Mouse (Mus musculus) thymus, adult 2 months (tissue): Measurements from ENCODE around the gene Gm2016.
"Not testable (repeated sequence)": the region's sequence is repeated elsewhere in the genome, so short reads cannot be mapped to it uniquely, and the experiment has no call there.

ENCODE experiments used
- CTCF ChIP-seq: fragments of 200-500 bp; IDR thresholded peaks from 2 replicates; pipeline ENCODE4 v1.5.1; 2012; ENCODE audit warnings: mild to moderate bottlenecking, control low read depth, low read length, moderate library complexity, borderline replicate concordance; ENCODE audit not compliant: control insufficient read depth, poor library complexity, insufficient read depth; ENCODE audit errors: extremely low read depth
- POLR2A ChIP-seq: fragments of 200-500 bp; IDR thresholded peaks from 2 replicates; pipeline ENCODE4 v1.6.1; 2012; ENCODE audit warnings: mild to moderate bottlenecking, low read length, control low read depth, moderate library complexity; ENCODE audit not compliant: control insufficient read depth, poor library complexity, insufficient read depth; ENCODE audit errors: extremely low read depth

GRCm38 (mm10) chr12:87895070-87895469 lies 21.2 kb downstream of the Gm2016 start, which contains the start of gene Gm2022:
- not testable (repeated sequence) for TF ChIP-seq CTCF, POLR2A
